Mouse (Mus musculus): ENCODE measurements around the gene Hipk1. TPM values are rescaled to one million over a fixed set of nuclear protein-coding genes. Genes with fewer than 3 reads are reported as not detected.

The Hipk1 gene
- total RNA-seq, 1 experiment: 21.8 TPM

GRCm38 (mm10) chr3:103732116-103732515 is 59.2 kb downstream of the Hipk1 start:
- H3K9ac ChIP-seq (ENCODE audit: insufficient read depth, low read depth, low read length, poor library complexity, severe bottlenecking): no peak overlapping the region
- no peak overlapping the region for H3K27ac ChIP-seq (ENCODE audit: insufficient read depth, low read depth, low read length, poor library complexity, severe bottlenecking)
- DNase-seq (ENCODE audit: low read depth, low spot score): no peak
- H3K9me3 ChIP-seq (ENCODE audit: control insufficient read depth, insufficient read depth, low read depth, low read length): no peaks in the 10 kb centered on the region
- no peak for TF ChIP-seq ZC3H11A (IDR thresholded peaks at IDR 0.05; ENCODE audit: borderline replicate concordance, low read depth, low read length)
- in situ Hi-C loops (cut with MboI; ENCODE audit: low sequenced_read_pairs in 2 of 2, unreplicated experiment in 2 of 2): no loop called here
- no peak overlapping the region for H3K4me3 ChIP-seq (ENCODE audit: insufficient read depth in 1 of 2, low read depth in 1 of 2, low read length in 2 of 2, poor library complexity in 1 of 2, severe bottlenecking in 1 of 2)
- H3K4me1 ChIP-seq (ENCODE audit: control insufficient read depth in 2 of 2, insufficient read depth in 2 of 2, low read length in 2 of 2, poor library complexity in 1 of 2): peaks cover 3 to 13% of the 10 kb centered on the region in 2 experiments; a peak in 1 of 4 replicates
- H3K36me3 ChIP-seq (ENCODE audit: control insufficient read depth, insufficient read depth, low read length, poor library complexity, severe bottlenecking): no peaks in the 10 kb centered on the region; the same call in 1 of the 2 replicates

- no peak overlapping the region for H3K4me3 ChIP-seq (ENCODE audit: insufficient read depth in 1 of 2, low read depth in 1 of 2, low read length in 2 of 2, poor library complexity in 1 of 2, severe bottlenecking in 1 of 2)
- H3K9ac ChIP-seq (ENCODE audit: insufficient read depth, low read depth, low read length, poor library complexity, severe bottlenecking): no peak overlapping the region
- no peak overlapping the region for H3K27ac ChIP-seq (ENCODE audit: insufficient read depth, low read depth, low read length, poor library complexity, severe bottlenecking)
- in situ Hi-C loops (cut with MboI; ENCODE audit: low sequenced_read_pairs in 2 of 2, unreplicated experiment in 2 of 2): no loop called here
- H3K9me3 ChIP-seq (ENCODE audit: control insufficient read depth, insufficient read depth, low read depth, low read length): no peaks in the 10 kb centered on the region
- TF ChIP-seq ZNF384 (IDR thresholded peaks at IDR 0.05; ENCODE audit: low read depth, low read length): no peak
- TF ChIP-seq ZC3H11A (IDR thresholded peaks at IDR 0.05; ENCODE audit: borderline replicate concordance, low read depth, low read length): no peak
- no peak for TF ChIP-seq MAFK (IDR thresholded peaks at IDR 0.05; ENCODE audit: insufficient read depth, low read depth, low read length)
- TF ChIP-seq HCFC1 (IDR thresholded peaks at IDR 0.05; ENCODE audit: borderline replicate concordance, insufficient read depth, low read length): no peak
- no peak for TF ChIP-seq CHD2 (IDR thresholded peaks at IDR 0.05; ENCODE audit: low read depth, low read length)
- H3K4me1 ChIP-seq (ENCODE audit: control insufficient read depth in 2 of 2, insufficient read depth in 2 of 2, low read length in 2 of 2, poor library complexity in 1 of 2): peaks cover 0 to 8% of the 10 kb centered on the region in 2 experiments; a peak in 1 of 4 replicates
- H3K36me3 ChIP-seq (ENCODE audit: control insufficient read depth, insufficient read depth, low read length, poor library complexity, severe bottlenecking): no peaks in the 10 kb centered on the region
- no peak for DNase-seq (ENCODE audit: low read depth, low spot score)
Observed at GRCm38 (mm10) chr3:103729850-103730249, 61.5 kb downstream of the Hipk1 start.

GRCm38 (mm10) chr3:103727813-103728326 is 63.5 kb downstream of the Hipk1 start:
- Histone ChIP-seq H3K4me1 (ENCODE audit: control insufficient read depth in 2 of 2, insufficient read depth in 2 of 2, low read length in 2 of 2, poor library complexity in 1 of 2) (no peaks in the 10 kb centered on the region), H3K36me3 (ENCODE audit: control insufficient read depth, insufficient read depth, low read length, poor library complexity, severe bottlenecking) (no peaks in the 10 kb centered on the region), H3K9me3 (ENCODE audit: control insufficient read depth, insufficient read depth, low read depth, low read length) (no peaks in the 10 kb centered on the region), H3K9ac (ENCODE audit: insufficient read depth, low read depth, low read length, poor library complexity, severe bottlenecking) (no peak overlapping the region), H3K4me3 (ENCODE audit: insufficient read depth in 1 of 2, low read depth in 1 of 2, low read length in 2 of 2, poor library complexity in 1 of 2, severe bottlenecking in 1 of 2) (no peak overlapping the region), H3K27ac (ENCODE audit: insufficient read depth, low read depth, low read length, poor library complexity, severe bottlenecking) (no peak overlapping the region)
- TF ChIP-seq ZNF384 (IDR thresholded peaks at IDR 0.05; ENCODE audit: low read depth, low read length) (no peak), ZC3H11A (IDR thresholded peaks at IDR 0.05; ENCODE audit: borderline replicate concordance, low read depth, low read length) (no peak), MAFK (IDR thresholded peaks at IDR 0.05; ENCODE audit: insufficient read depth, low read depth, low read length) (no peak), CHD2 (IDR thresholded peaks at IDR 0.05; ENCODE audit: low read depth, low read length) (no peak), HCFC1 (IDR thresholded peaks at IDR 0.05; ENCODE audit: borderline replicate concordance, insufficient read depth, low read length) (no peak)
- in situ Hi-C loops (cut with MboI; ENCODE audit: low sequenced_read_pairs in 2 of 2, unreplicated experiment in 2 of 2): no loop called here
- DNase-seq (ENCODE audit: low read depth, low spot score): no peak

- in situ Hi-C loops (cut with MboI; ENCODE audit: low sequenced_read_pairs in 2 of 2, unreplicated experiment in 2 of 2): no loop called here
- TF ChIP-seq ZNF384 (IDR thresholded peaks at IDR 0.05; ENCODE audit: low read depth, low read length) (no peak), ZC3H11A (IDR thresholded peaks at IDR 0.05; ENCODE audit: borderline replicate concordance, low read depth, low read length) (no peak), MAFK (IDR thresholded peaks at IDR 0.05; ENCODE audit: insufficient read depth, low read depth, low read length) (no peak), HCFC1 (IDR thresholded peaks at IDR 0.05; ENCODE audit: borderline replicate concordance, insufficient read depth, low read length) (no peak), CHD2 (IDR thresholded peaks at IDR 0.05; ENCODE audit: low read depth, low read length) (no peak)
- DNase-seq (ENCODE audit: low read depth, low spot score): no peak
- no peaks in the 10 kb centered on the region for H3K36me3 ChIP-seq (ENCODE audit: control insufficient read depth, insufficient read depth, low read length, poor library complexity, severe bottlenecking)
- no peak overlapping the region for H3K9ac ChIP-seq (ENCODE audit: insufficient read depth, low read depth, low read length, poor library complexity, severe bottlenecking)
- H3K4me3 ChIP-seq (ENCODE audit: insufficient read depth in 1 of 2, low read depth in 1 of 2, low read length in 2 of 2, poor library complexity in 1 of 2, severe bottlenecking in 1 of 2): no peak overlapping the region
- no peaks in the 10 kb centered on the region for H3K4me1 ChIP-seq (ENCODE audit: control insufficient read depth in 2 of 2, insufficient read depth in 2 of 2, low read length in 2 of 2, poor library complexity in 1 of 2)
- no peak overlapping the region for H3K27ac ChIP-seq (ENCODE audit: insufficient read depth, low read depth, low read length, poor library complexity, severe bottlenecking)
- H3K9me3 ChIP-seq (ENCODE audit: control insufficient read depth, insufficient read depth, low read depth, low read length): no peaks in the 10 kb centered on the region
Observed at GRCm38 (mm10) chr3:103726642-103727041, 64.7 kb downstream of the Hipk1 start.

- no peak for DNase-seq (ENCODE audit: low read depth, low spot score)
- H3K27ac ChIP-seq (ENCODE audit: insufficient read depth, low read depth, low read length, poor library complexity, severe bottlenecking): no peak overlapping the region
- TF ChIP-seq CHD2 (IDR thresholded peaks at IDR 0.05; ENCODE audit: low read depth, low read length) (no peak), ZNF384 (IDR thresholded peaks at IDR 0.05; ENCODE audit: low read depth, low read length) (no peak), HCFC1 (IDR thresholded peaks at IDR 0.05; ENCODE audit: borderline replicate concordance, insufficient read depth, low read length) (no peak), ZC3H11A (IDR thresholded peaks at IDR 0.05; ENCODE audit: borderline replicate concordance, low read depth, low read length) (no peak), MAFK (IDR thresholded peaks at IDR 0.05; ENCODE audit: insufficient read depth, low read depth, low read length) (no peak)
- in situ Hi-C loops (cut with MboI; ENCODE audit: low sequenced_read_pairs in 2 of 2, unreplicated experiment in 2 of 2): no loop called here
- H3K36me3 ChIP-seq (ENCODE audit: control insufficient read depth, insufficient read depth, low read length, poor library complexity, severe bottlenecking): no peaks in the 10 kb centered on the region
- H3K9ac ChIP-seq (ENCODE audit: insufficient read depth, low read depth, low read length, poor library complexity, severe bottlenecking): no peak overlapping the region
- H3K4me3 ChIP-seq (ENCODE audit: insufficient read depth in 1 of 2, low read depth in 1 of 2, low read length in 2 of 2, poor library complexity in 1 of 2, severe bottlenecking in 1 of 2): no peak overlapping the region
- H3K4me1 ChIP-seq (ENCODE audit: control insufficient read depth in 2 of 2, insufficient read depth in 2 of 2, low read length in 2 of 2, poor library complexity in 1 of 2): no peaks in the 10 kb centered on the region
- no peaks in the 10 kb centered on the region for H3K9me3 ChIP-seq (ENCODE audit: control insufficient read depth, insufficient read depth, low read depth, low read length)
Observed at GRCm38 (mm10) chr3:103724137-103724536, 67.2 kb downstream of the Hipk1 start.

Data from ES-E14 (cell line).